Mouse (Mus musculus): ENCODE results near the gene Tbl3.

DNA sequence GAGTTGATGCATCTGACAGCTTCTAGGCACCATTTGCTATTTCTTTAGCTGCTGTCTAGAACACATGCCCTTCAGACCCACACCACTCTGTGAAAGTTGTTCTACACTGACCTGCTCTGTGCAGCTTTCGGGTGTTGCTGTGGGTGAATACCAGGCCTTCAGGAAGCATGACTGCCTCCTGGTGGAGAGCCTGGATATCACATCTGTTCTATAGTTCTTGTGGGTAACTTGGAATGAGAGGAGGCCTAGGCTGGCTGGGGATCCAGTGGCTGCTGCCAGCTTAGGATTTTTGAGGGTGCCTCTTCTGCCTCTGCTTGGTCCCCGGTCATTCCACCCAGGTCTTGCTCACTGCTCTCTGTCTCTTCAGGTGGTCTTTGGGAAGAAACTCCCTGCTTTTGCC lies 31.3 kb downstream of the Tbl3 start:
- TF ChIP-seq CTCF (IDR thresholded peaks at IDR 0.05 in 2 of 3, conservative IDR thresholded peaks at IDR 0.05 in 1 of 3; ENCODE audit: control insufficient read depth in 1 of 3, insufficient read depth in 1 of 3, low read depth in 2 of 3, low read length in 3 of 3, poor library complexity in 1 of 3, severe bottlenecking in 1 of 3) (peak; percentile 64 to 81 (median 67)), NELFE (IDR thresholded peaks at IDR 0.05; ENCODE audit: low read depth, low read length) (no peak), EP300 (IDR thresholded peaks at IDR 0.05; ENCODE audit: low read depth in 1 of 2, low read length in 2 of 2) (no peak), MAX (IDR thresholded peaks at IDR 0.05; ENCODE audit: low read length) (no peak)

Measured in MEL (cell line).